Mouse (Mus musculus): ENCODE results near the gene Tarsl2. TPM values are rescaled to one million over a fixed set of nuclear protein-coding genes. Genes with fewer than 3 reads are reported as not detected.

Gene Tarsl2
- polyA plus RNA-seq, 1 experiment from 2014 or later, result 14.4 TPM

GRCm38 (mm10) chr7:65663886-65664285 lies 19.2 kb downstream of the Tarsl2 start:
- Histone ChIP-seq H3K36me3 (replicated peaks) (peaks cover 30% of the 10 kb centered on the region), H3K4me2 (no peak overlapping the region), H3K4me1 (no peaks in the 10 kb centered on the region), H3K9me3 (no peaks in the 10 kb centered on the region), H3K4me3 (replicated peaks) (no peak overlapping the region), H3K27me3 (no peaks in the 10 kb centered on the region), H3K27ac (no peak overlapping the region), H3K9ac (no peak overlapping the region)
- 90% methylated on average over 14 of the region's 14 CpGs for WGBS
- no peak for ATAC-seq (ENCODE audit: low FRiP score)

GRCm38 (mm10) chr7:65667491-65667890 lies 22.8 kb downstream of the Tarsl2 start:
- H3K27me3 ChIP-seq, result no peaks in the 10 kb centered on the region
- peaks cover 24% of the 10 kb centered on the region for H3K36me3 ChIP-seq (replicated peaks)
- no peaks in the 10 kb centered on the region for H3K9me3 ChIP-seq
- H3K4me3 ChIP-seq (replicated peaks), result no peak overlapping the region
- WGBS, result 90% methylated on average over 6 of the region's 6 CpGs
- H3K9ac ChIP-seq, result no peak overlapping the region
- ATAC-seq (ENCODE audit: low FRiP score), result no peak
- no peaks in the 10 kb centered on the region for H3K4me1 ChIP-seq
- no peak overlapping the region for H3K27ac ChIP-seq
- no peak overlapping the region for H3K4me2 ChIP-seq

GRCm38 (mm10) chr7:65678050-65678449 lies 33.4 kb downstream of the Tarsl2 start:
- no peak for ATAC-seq (ENCODE audit: low FRiP score)
- no peak overlapping the region for H3K4me2 ChIP-seq
- no peak overlapping the region for H3K9ac ChIP-seq
- 85% methylated on average over 10 of the region's 10 CpGs for WGBS
- no peaks in the 10 kb centered on the region for H3K4me1 ChIP-seq
- no peaks in the 10 kb centered on the region for H3K9me3 ChIP-seq
- peaks cover 11% of the 10 kb centered on the region; the same call in 1 of the 2 replicates for H3K36me3 ChIP-seq (replicated peaks)
- H3K27ac ChIP-seq, result no peak overlapping the region
- H3K27me3 ChIP-seq, result no peaks in the 10 kb centered on the region
- H3K4me3 ChIP-seq (replicated peaks), result no peak overlapping the region

- Histone ChIP-seq H3K27me3 (no peaks in the 10 kb centered on the region), H3K27ac (no peak overlapping the region), H3K36me3 (replicated peaks) (peaks cover 11% of the 10 kb centered on the region; the same call in 1 of the 2 replicates), H3K4me3 (replicated peaks) (no peak overlapping the region), H3K9ac (no peak overlapping the region), H3K4me1 (no peaks in the 10 kb centered on the region), H3K4me2 (no peak overlapping the region), H3K9me3 (no peaks in the 10 kb centered on the region)
- no peak for ATAC-seq (ENCODE audit: low FRiP score)
- WGBS, result 81% methylated on average over 7 of the region's 7 CpGs
Measured at GRCm38 (mm10) chr7:65678900-65679595, 34.4 kb downstream of the Tarsl2 start.

- H3K4me1 ChIP-seq, result no peaks in the 10 kb centered on the region
Measured at GRCm38 (mm10) chr7:65681166-65681565, 36.5 kb downstream of the Tarsl2 start.

GRCm38 (mm10) chr7:65684256-65684835 lies 39.6 kb downstream of the Tarsl2 start:
- no peaks in the 10 kb centered on the region for H3K27me3 ChIP-seq
- no peak overlapping the region for H3K27ac ChIP-seq
- no peaks in the 10 kb centered on the region; the same call in 1 of the 2 replicates for H3K36me3 ChIP-seq (replicated peaks)
- no peak overlapping the region for H3K9ac ChIP-seq
- H3K9me3 ChIP-seq, result no peaks in the 10 kb centered on the region
- no peak overlapping the region for H3K4me2 ChIP-seq
- H3K4me1 ChIP-seq, result no peaks in the 10 kb centered on the region
- ATAC-seq (ENCODE audit: low FRiP score), result no peak
- 54% methylated on average over 7 of the region's 7 CpGs for WGBS
- H3K4me3 ChIP-seq (replicated peaks), result no peak overlapping the region

More at GRCm38 (mm10) chr7:65681166-65681565, 36.5 kb downstream of the Tarsl2 start:
- Histone ChIP-seq H3K4me2 (no peak overlapping the region), H3K9me3 (no peaks in the 10 kb centered on the region), H3K9ac (no peak overlapping the region), H3K4me3 (replicated peaks) (no peak overlapping the region), H3K27me3 (no peaks in the 10 kb centered on the region), H3K36me3 (replicated peaks) (peaks cover 5% of the 10 kb centered on the region; the same call in 1 of the 2 replicates), H3K27ac (no peak overlapping the region)
- 84% methylated on average over 5 of the region's 5 CpGs for WGBS
- ATAC-seq (ENCODE audit: low FRiP score), result no peak

GRCm38 (mm10) chr7:65686664-65687063 lies 42.0 kb downstream of the Tarsl2 start:
- no peaks in the 10 kb centered on the region for H3K27me3 ChIP-seq
- no peak for ATAC-seq (ENCODE audit: low FRiP score)
- H3K9ac ChIP-seq, result no peak overlapping the region
- no peaks in the 10 kb centered on the region for H3K9me3 ChIP-seq
- no peak overlapping the region for H3K27ac ChIP-seq
- H3K4me1 ChIP-seq, result no peaks in the 10 kb centered on the region
- peaks cover 4% of the 10 kb centered on the region; the same call in 1 of the 2 replicates for H3K36me3 ChIP-seq (replicated peaks)
- WGBS, result 95% methylated on average over 9 of the region's 9 CpGs
- no peak overlapping the region for H3K4me2 ChIP-seq
- H3K4me3 ChIP-seq (replicated peaks), result no peak overlapping the region

- H3K4me3 ChIP-seq (replicated peaks), result no peak within 1 kb of the TSS
- peaks cover 9% of the 10 kb centered on the region for H3K36me3 ChIP-seq (replicated peaks)
- WGBS, result 90% methylated on average over 7 of the region's 7 CpGs
- no peaks in the 10 kb centered on the region for H3K9me3 ChIP-seq
- no peak within 1 kb of the TSS for H3K4me2 ChIP-seq
- no peak within 1 kb of the TSS for H3K27ac ChIP-seq
- H3K27me3 ChIP-seq, result no peaks in the 10 kb centered on the region
- H3K9ac ChIP-seq, result no peak within 1 kb of the TSS
- no peak for ATAC-seq (ENCODE audit: low FRiP score)
- peaks cover 18% of the 10 kb centered on the region for H3K4me1 ChIP-seq
Measured at GRCm38 (mm10) chr7:65690869-65691268, 46.2 kb downstream of the Tarsl2 start, which contains the start of gene Tm2d3. Gene Tm2d3, plus strand, starts transcription at chr7:65691169.

GRCm38 (mm10) chr7:65691929-65692605 lies 47.4 kb downstream of the Tarsl2 start:
- no peak overlapping the region for H3K4me2 ChIP-seq
- WGBS, result 86% methylated on average over 8 of the region's 8 CpGs
- no peak overlapping the region for H3K27ac ChIP-seq
- no peak overlapping the region for H3K4me3 ChIP-seq (replicated peaks)
- H3K4me1 ChIP-seq, result peaks cover 18% of the 10 kb centered on the region
- peaks cover 20% of the 10 kb centered on the region for H3K36me3 ChIP-seq (replicated peaks)
- H3K9ac ChIP-seq, result no peak overlapping the region
- no peaks in the 10 kb centered on the region for H3K9me3 ChIP-seq
- no peaks in the 10 kb centered on the region for H3K27me3 ChIP-seq
- ATAC-seq (ENCODE audit: low FRiP score), result no peak

GRCm38 (mm10) chr7:65692883-65693282 lies 48.2 kb downstream of the Tarsl2 start:
- H3K36me3 ChIP-seq (replicated peaks), result peaks cover 28% of the 10 kb centered on the region
- 4% methylated on average over 10 of the region's 10 CpGs for WGBS
- H3K9ac ChIP-seq, result peak overlapping the region; percentile 82

GRCm38 (mm10) chr7:65693301-65693821 lies 48.7 kb downstream of the Tarsl2 start:
- H3K9ac ChIP-seq, result peak overlapping the region; percentile 82
- H3K36me3 ChIP-seq (replicated peaks), result peaks cover 33% of the 10 kb centered on the region
- under 1% methylated on average over 51 of the region's 52 CpGs for WGBS
- peak; percentile 97 for ATAC-seq (ENCODE audit: low FRiP score)
- H3K27me3 ChIP-seq, result no peaks in the 10 kb centered on the region
- peak overlapping the region; percentile 84 for H3K27ac ChIP-seq
- H3K4me2 ChIP-seq, result peak overlapping the region; percentile 72
- no peaks in the 10 kb centered on the region for H3K9me3 ChIP-seq
- peaks cover 18% of the 10 kb centered on the region for H3K4me1 ChIP-seq
- H3K4me3 ChIP-seq (replicated peaks), result peak overlapping the region; percentile 81

More at GRCm38 (mm10) chr7:65692883-65693282, 48.2 kb downstream of the Tarsl2 start:
- peaks cover 18% of the 10 kb centered on the region for H3K4me1 ChIP-seq
- H3K9me3 ChIP-seq, result no peaks in the 10 kb centered on the region
- no peak; the same call in 1 of the 2 replicates for ATAC-seq (ENCODE audit: low FRiP score)
- peak overlapping the region; percentile 72 for H3K4me2 ChIP-seq
- H3K27me3 ChIP-seq, result no peaks in the 10 kb centered on the region
- peak overlapping the region; percentile 84 for H3K27ac ChIP-seq
- H3K4me3 ChIP-seq (replicated peaks), result peak overlapping the region; percentile 81

- H3K27ac ChIP-seq, result no peak overlapping the region
- H3K4me1 ChIP-seq, result peaks cover 18% of the 10 kb centered on the region
- 58% methylated on average over 2 of the region's 2 CpGs for WGBS
- H3K36me3 ChIP-seq (replicated peaks), result peaks cover 58% of the 10 kb centered on the region
- H3K27me3 ChIP-seq, result no peaks in the 10 kb centered on the region
- no peaks in the 10 kb centered on the region for H3K9me3 ChIP-seq
- H3K9ac ChIP-seq, result no peak overlapping the region
- ATAC-seq (ENCODE audit: low FRiP score), result no peak
- H3K4me2 ChIP-seq, result no peak overlapping the region
- H3K4me3 ChIP-seq (replicated peaks), result no peak overlapping the region
Measured at GRCm38 (mm10) chr7:65696450-65696849, 51.8 kb downstream of the Tarsl2 start.
